8 mouse cellular contexts compared by ENCODE assay signal in genomic region chr7:46919551-46920176, GRCm38 (mm10). TPM values are rescaled to one million over a fixed set of nuclear protein-coding genes. Genes with fewer than 3 reads are reported as not detected.
DNase-seq lines count a peak whose midpoint lies in the region; ATAC-seq and TF ChIP-seq lines count a peak whose summit lies in the region.

TSS of gene Tsg101 (minus strand) at chr7:46919969.

- under 1% methylated on average over 74 of the region's 75 CpGs for WGBS in forebrain, embryonic 16.5 days
- under 1% methylated on average over 67 of the region's 75 CpGs for WGBS in lung, embryonic 14.5 days
- under 1% methylated on average over 75 of the region's 75 CpGs for WGBS in olfactory bulb, adult 2 months
- WGBS in thymus, adult 2 months = under 1% methylated on average over 75 of the region's 75 CpGs

- no peaks in the 10 kb centered on the region for H3K9me3 ChIP-seq in ES-E14 (ENCODE audit: control insufficient read depth, insufficient read depth, low read depth, low read length)
- no peaks in the 10 kb centered on the region for H3K9me3 ChIP-seq in forebrain, embryonic 16.5 days (ENCODE audit: control insufficient read depth, low read length)
- no peaks in the 10 kb centered on the region for H3K9me3 ChIP-seq in lung, embryonic 14.5 days (ENCODE audit: low read depth, low read length)

- TF ChIP-seq POLR2A in olfactory bulb, adult 2 months (IDR thresholded peaks at IDR 0.05; ENCODE audit: insufficient read depth, low read depth, low read length) = peak; percentile 99
- TF ChIP-seq POLR2A in thymus, adult 2 months (IDR thresholded peaks at IDR 0.05; ENCODE audit: control insufficient read depth, extremely low read depth, insufficient read depth, low read length, poor library complexity) = peak; percentile 98

- intact Hi-C loops in heart, postnatal 36 days (cut with DNase I) = loop anchor here (2.0 to 10.0 kb wide), 6 partner anchors 37 to 1055 kb away; partner anchors contain the start of genes Gtf2h1 and Hps5

- H3K4me2 ChIP-seq in forebrain, embryonic 16.5 days (ENCODE audit: low read length) = peak within 1 kb of the TSS; percentile 90
- H3K4me2 ChIP-seq in lung, embryonic 14.5 days = peak within 1 kb of the TSS; percentile 79

- TF ChIP-seq CTCF in layer of hippocampus, adult 2 months (conservative IDR thresholded peaks at IDR 0.05) = peak; percentile 54
- TF ChIP-seq CTCF in lung, embryonic 14.5 days (IDR thresholded peaks at IDR 0.05; ENCODE audit: low read depth) = no peak
- 0 out of 2 replicates have a peak, but pooled peaks have one; percentile 9 for TF ChIP-seq CTCF in olfactory bulb, adult 2 months (IDR thresholded peaks at IDR 0.05; ENCODE audit: insufficient read depth, low read depth, low read length)
- TF ChIP-seq CTCF in thymus, adult 2 months (IDR thresholded peaks at IDR 0.05; ENCODE audit: borderline replicate concordance, control insufficient read depth, extremely low read depth, insufficient read depth, low read length, poor library complexity) = no peak

- ATAC-seq in forebrain, embryonic 16.5 days = peak; percentile 96
- ATAC-seq in lung, embryonic 14.5 days (ENCODE audit: insufficient read depth) = peak; percentile 96

- no peaks in the 10 kb centered on the region for H3K27me3 ChIP-seq in forebrain, embryonic 16.5 days (replicated peaks; ENCODE audit: control insufficient read depth, insufficient read depth, low read length)
- no peaks in the 10 kb centered on the region for H3K27me3 ChIP-seq in lung, embryonic 14.5 days (ENCODE audit: insufficient read depth, low read length)
- H3K27me3 ChIP-seq in thymus, adult 2 months (ENCODE audit: control insufficient read depth, insufficient read depth, low read length) = no peaks in the 10 kb centered on the region

- H3K36me3 ChIP-seq in ES-E14 (ENCODE audit: control insufficient read depth, insufficient read depth, low read length, poor library complexity, severe bottlenecking) = peaks cover 4% of the 10 kb centered on the region
- H3K36me3 ChIP-seq in forebrain, embryonic 16.5 days (ENCODE audit: control insufficient read depth, insufficient read depth) = peaks cover 2% of the 10 kb centered on the region
- H3K36me3 ChIP-seq in lung, embryonic 14.5 days (ENCODE audit: insufficient read depth) = peaks cover 16% of the 10 kb centered on the region; the same call in 1 of the 2 replicates
- no peaks in the 10 kb centered on the region for H3K36me3 ChIP-seq in thymus, adult 2 months (ENCODE audit: control insufficient read depth, insufficient read depth, low read length)

- in situ Hi-C loops in ES-E14 (cut with MboI; ENCODE audit: low sequenced_read_pairs in 2 of 2, unreplicated experiment in 2 of 2) = no loop called here

- H3K4me1 ChIP-seq in ES-E14 (ENCODE audit: control insufficient read depth in 2 of 2, insufficient read depth in 2 of 2, low read length in 2 of 2, poor library complexity in 1 of 2) = peaks cover 2 to 6% of the 10 kb centered on the region in 2 experiments; a peak in 2 of 4 replicates
- peaks cover 28% of the 10 kb centered on the region for H3K4me1 ChIP-seq in forebrain, embryonic 16.5 days (replicated peaks; ENCODE audit: control insufficient read depth, insufficient read depth, low read length)
- H3K4me1 ChIP-seq in lung, embryonic 14.5 days (ENCODE audit: insufficient read depth) = peaks cover 17% of the 10 kb centered on the region
- no peaks in the 10 kb centered on the region for H3K4me1 ChIP-seq in olfactory bulb, adult 2 months (ENCODE audit: control insufficient read depth, insufficient read depth, low read length)
- H3K4me1 ChIP-seq in thymus, adult 2 months (replicated peaks; ENCODE audit: control insufficient read depth, insufficient read depth, low read length) = peaks cover 4% of the 10 kb centered on the region

- H3K9ac ChIP-seq in ES-E14 (ENCODE audit: insufficient read depth, low read depth, low read length, poor library complexity, severe bottlenecking) = peak within 1 kb of the TSS; percentile 95
- H3K9ac ChIP-seq in forebrain, embryonic 16.5 days (replicated peaks; ENCODE audit: low read depth, low read length) = peak within 1 kb of the TSS; percentile 89
- H3K9ac ChIP-seq in lung, embryonic 14.5 days = peak within 1 kb of the TSS; percentile 96

- peak within 1 kb of the TSS; percentile 56 for H3K27ac ChIP-seq in ES-E14 (ENCODE audit: insufficient read depth, low read depth, low read length, poor library complexity, severe bottlenecking)
- H3K27ac ChIP-seq in forebrain, embryonic 16.5 days (ENCODE audit: low read length) = peak within 1 kb of the TSS; percentile 92
- peak within 1 kb of the TSS; percentile 97 for H3K27ac ChIP-seq in layer of hippocampus, adult 2 months
- peak within 1 kb of the TSS; percentile 97 for H3K27ac ChIP-seq in lung, embryonic 14.5 days (ENCODE audit: low read depth)
- peak within 1 kb of the TSS; percentile 97 for H3K27ac ChIP-seq in olfactory bulb, adult 2 months (ENCODE audit: insufficient read depth, low read depth, low read length)
- peak within 1 kb of the TSS; percentile 57 for H3K27ac ChIP-seq in thymus, adult 2 months (ENCODE audit: control insufficient read depth, insufficient read depth, low read length)

- H3K4me3 ChIP-seq in ES-E14 (ENCODE audit: insufficient read depth in 1 of 2, low read depth in 1 of 2, low read length in 2 of 2, poor library complexity in 1 of 2, severe bottlenecking in 1 of 2) = peak within 1 kb of the TSS; percentile 81 to 89
- H3K4me3 ChIP-seq in forebrain, embryonic 16.5 days (replicated peaks; ENCODE audit: low read length) = peak within 1 kb of the TSS; percentile 99
- peak within 1 kb of the TSS; percentile 79 for H3K4me3 ChIP-seq in layer of hippocampus, adult 2 months
- peak within 1 kb of the TSS; percentile 86 for H3K4me3 ChIP-seq in lung, embryonic 14.5 days (ENCODE audit: low read depth, low read length)
- H3K4me3 ChIP-seq in olfactory bulb, adult 2 months (ENCODE audit: insufficient read depth, low read depth, low read length) = peak within 1 kb of the TSS; percentile 94
- H3K4me3 ChIP-seq in thymus, adult 2 months (ENCODE audit: control insufficient read depth, insufficient read depth, low read length) = peak within 1 kb of the TSS; percentile 76

- peak; percentile 72 for DNase-seq in ES-E14 (ENCODE audit: low read depth, low spot score)
- DNase-seq in cerebellum, adult 11-12 months = peak; percentile 88
- DNase-seq in heart, postnatal 36 days = peak; percentile 93 to 95
- peak; percentile 89 to 93 for DNase-seq in layer of hippocampus, adult 2 months (ENCODE audit: low spot score in 2 of 2)
- peak; percentile 96 for DNase-seq in lung, embryonic 14.5 days
- DNase-seq in thymus, adult 2 months = peak; percentile 91

TF ChIP-seq in ES-E14, 5 proteins besides CTCF, POLR2A, EP300 and RAD21:
- TF ChIP-seq ZC3H11A (IDR thresholded peaks at IDR 0.05; ENCODE audit: borderline replicate concordance, low read depth, low read length) = no peak
- no peak; the same call in 1 of the 2 replicates for TF ChIP-seq HCFC1 (IDR thresholded peaks at IDR 0.05; ENCODE audit: borderline replicate concordance, insufficient read depth, low read length)
- no peak for TF ChIP-seq ZNF384 (IDR thresholded peaks at IDR 0.05; ENCODE audit: low read depth, low read length)
- TF ChIP-seq CHD2 (IDR thresholded peaks at IDR 0.05; ENCODE audit: low read depth, low read length) = peak; percentile 73
- no peak for TF ChIP-seq MAFK (IDR thresholded peaks at IDR 0.05; ENCODE audit: insufficient read depth, low read depth, low read length)

RNA-seq across cellular contexts. Expression of gene Tsg101, which starts in this region (rescaled TPM):
- total RNA-seq in ES-E14 (2012; rRNA removed) = 44.9 and 54.3 TPM in 2 replicates
- 424 and 426 TPM in 2 replicates for polyA plus RNA-seq in forebrain, embryonic 16.5 days (2015; fragmentation: Nextera tagmentation; extraction: Ambion mirVana)
- total RNA-seq in heart, postnatal 36 days (2021) = 10 to 100 TPM; 60.5 to 61.6 TPM
- 10 to 100 TPM; 75.8 to 77.9 TPM for total RNA-seq in layer of hippocampus, adult 2 months (2021)
- 176 and 180 TPM in 2 replicates for polyA plus RNA-seq in lung, embryonic 14.5 days (2014; fragmentation: Nextera tagmentation; extraction: Ambion mirVana)
- polyA plus RNA-seq in olfactory bulb, adult 2 months (2012; ENCODE audit: insufficient read depth, insufficient read length, low replicate concordance, missing spikeins) = 352 and 596 TPM in 2 replicates
- 113 and 123 TPM in 2 replicates for polyA plus RNA-seq in thymus, adult 2 months (2012; rRNA removed)

Comparison
In these comparisons a context has a peak if more than half of its experiments do, and no peak if none do; other contexts are left out.
1. Peak in every context shown above with its lines: DNase-seq, ATAC-seq, H3K4me3 ChIP-seq and H3K27ac ChIP-seq.
2. CTCF ChIP-seq: peak in layer of hippocampus, adult 2 months (single experiment) and olfactory bulb, adult 2 months (single experiment); none in lung, embryonic 14.5 days (single experiment) and thymus, adult 2 months (single experiment).